Mouse (Mus musculus): Measurements from ENCODE around the gene Sectm1b. TPM values are rescaled to one million over a fixed set of nuclear protein-coding genes. Genes with fewer than 3 reads are reported as not detected.
A peak's percentile ranks its signal among the peaks of the same experiment; 100 is the strongest.

The Sectm1b gene
- polyA plus RNA-seq, 1 experiment from 2014 or later, result 166 TPM

DNA sequence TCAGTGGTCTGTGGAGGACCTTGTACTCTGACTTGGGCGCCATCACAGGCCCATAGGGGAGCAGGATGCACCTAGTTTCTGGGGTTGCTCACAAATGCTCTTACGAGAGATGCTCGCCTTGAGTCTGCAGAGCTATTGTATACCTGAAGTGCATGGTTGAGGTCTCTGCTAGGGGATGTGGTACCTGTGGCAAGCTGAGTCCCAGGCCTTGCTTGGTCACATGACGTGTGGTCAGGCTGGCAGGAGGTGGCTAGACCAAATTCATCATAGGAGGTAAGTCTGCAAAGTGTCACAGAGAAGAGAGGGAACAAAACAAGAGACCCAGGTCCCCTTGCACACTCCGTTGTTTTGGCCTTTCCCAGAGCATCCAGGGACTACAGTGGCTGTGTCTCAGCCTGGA lies 43.9 kb downstream of the Sectm1b start:
- no peaks in the 10 kb centered on the region for H3K27me3 ChIP-seq (replicated peaks; ENCODE audit: control insufficient read depth, insufficient read depth, low read length)
- H3K27ac ChIP-seq (ENCODE audit: low read depth, low read length), result no peak overlapping the region
- H3K4me1 ChIP-seq (replicated peaks; ENCODE audit: control insufficient read depth, insufficient read depth, low read length), result 0 out of 2 replicates have a peak, but pooled peaks cover 4% of the 10 kb centered on the region
- no peak for ATAC-seq
- 91% methylated on average over 5 of the region's 5 CpGs for WGBS
- TF ChIP-seq CTCF (IDR thresholded peaks at IDR 0.05; ENCODE audit: low read depth), result no peak
- no peak overlapping the region for H3K4me3 ChIP-seq (ENCODE audit: low read depth, low read length)
- no peaks in the 10 kb centered on the region for H3K36me3 ChIP-seq (ENCODE audit: control insufficient read depth, insufficient read depth)
- H3K4me2 ChIP-seq (replicated peaks; ENCODE audit: low read depth), result no peak overlapping the region
- H3K9ac ChIP-seq (ENCODE audit: low read depth, low read length), result no peak overlapping the region
- H3K9me3 ChIP-seq (ENCODE audit: control insufficient read depth), result no peaks in the 10 kb centered on the region

GRCm38 (mm10) chr11:121017703-121018102 lies 45.7 kb downstream of the Sectm1b start:
- no peaks in the 10 kb centered on the region for H3K36me3 ChIP-seq (ENCODE audit: control insufficient read depth, insufficient read depth)
- no peaks in the 10 kb centered on the region for H3K9me3 ChIP-seq (ENCODE audit: control insufficient read depth)
- no peaks in the 10 kb centered on the region for H3K27me3 ChIP-seq (replicated peaks; ENCODE audit: control insufficient read depth, insufficient read depth, low read length)
- no peak overlapping the region for H3K4me3 ChIP-seq (ENCODE audit: low read depth, low read length)
- no peak overlapping the region for H3K27ac ChIP-seq (ENCODE audit: low read depth, low read length)
- ATAC-seq, result peak; percentile 31; the same call in 1 of the 2 replicates
- H3K4me2 ChIP-seq (replicated peaks; ENCODE audit: low read depth), result no peak overlapping the region
- H3K4me1 ChIP-seq (replicated peaks; ENCODE audit: control insufficient read depth, insufficient read depth, low read length), result 0 out of 2 replicates have a peak, but pooled peaks cover 4% of the 10 kb centered on the region
- TF ChIP-seq CTCF (IDR thresholded peaks at IDR 0.05; ENCODE audit: low read depth), result peak; percentile 92
- no peak overlapping the region for H3K9ac ChIP-seq (ENCODE audit: low read depth, low read length)
- 49% methylated on average over 3 of the region's 3 CpGs for WGBS

- WGBS, result 50% methylated on average over 6 of the region's 6 CpGs
- Histone ChIP-seq H3K9ac (ENCODE audit: low read depth, low read length) (no peak overlapping the region), H3K36me3 (ENCODE audit: control insufficient read depth, insufficient read depth) (no peaks in the 10 kb centered on the region), H3K27me3 (replicated peaks; ENCODE audit: control insufficient read depth, insufficient read depth, low read length) (no peaks in the 10 kb centered on the region), H3K4me3 (ENCODE audit: low read depth, low read length) (no peak overlapping the region), H3K27ac (ENCODE audit: low read depth, low read length) (no peak overlapping the region), H3K4me2 (replicated peaks; ENCODE audit: low read depth) (peak overlapping the region; percentile 55; the same call in 1 of the 2 replicates), H3K9me3 (ENCODE audit: control insufficient read depth) (no peaks in the 10 kb centered on the region), H3K4me1 (replicated peaks; ENCODE audit: control insufficient read depth, insufficient read depth, low read length) (0 out of 2 replicates have a peak, but pooled peaks cover 4% of the 10 kb centered on the region)
- no peak for TF ChIP-seq CTCF (IDR thresholded peaks at IDR 0.05; ENCODE audit: low read depth)
- no peak for ATAC-seq
Observed at GRCm38 (mm10) chr11:121015472-121015871, 47.9 kb downstream of the Sectm1b start.

GRCm38 (mm10) chr11:121014896-121015300 lies 48.5 kb downstream of the Sectm1b start:
- Histone ChIP-seq H3K4me3 (ENCODE audit: low read depth, low read length) (peak overlapping the region; percentile 14; the same call in 1 of the 2 replicates), H3K9ac (ENCODE audit: low read depth, low read length) (no peak overlapping the region)

DNA sequence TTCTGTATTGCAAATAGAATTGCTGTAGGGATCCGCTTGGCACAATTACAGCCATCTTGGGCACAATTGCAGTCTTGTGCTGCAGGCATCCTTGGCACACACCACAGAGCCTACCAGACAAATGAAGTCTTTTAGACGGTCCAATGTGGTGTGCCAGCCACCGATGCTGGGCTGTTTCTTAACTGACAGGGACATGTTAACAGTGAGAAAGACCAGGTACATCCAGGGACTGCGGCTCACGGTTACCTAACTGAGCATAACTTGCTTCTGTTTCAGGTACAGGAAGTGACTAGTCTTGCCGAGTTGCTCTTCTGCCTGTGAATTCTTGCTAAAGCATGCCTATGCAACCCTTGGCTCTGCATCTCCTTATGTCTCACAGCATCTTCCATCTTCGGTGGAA lies 49.7 kb downstream of the Sectm1b start:
- 81% methylated on average over 7 of the region's 7 CpGs for WGBS
- no peak for TF ChIP-seq CTCF (IDR thresholded peaks at IDR 0.05; ENCODE audit: low read depth)
- H3K4me3 ChIP-seq (ENCODE audit: low read depth, low read length), result no peak overlapping the region
- no peak for ATAC-seq
- 0 out of 2 replicates have a peak, but pooled peaks cover 4% of the 10 kb centered on the region for H3K4me1 ChIP-seq (replicated peaks; ENCODE audit: control insufficient read depth, insufficient read depth, low read length)
- H3K4me2 ChIP-seq (replicated peaks; ENCODE audit: low read depth), result no peak overlapping the region
- H3K36me3 ChIP-seq (ENCODE audit: control insufficient read depth, insufficient read depth), result no peaks in the 10 kb centered on the region
- no peak overlapping the region for H3K27ac ChIP-seq (ENCODE audit: low read depth, low read length)
- no peak overlapping the region for H3K9ac ChIP-seq (ENCODE audit: low read depth, low read length)
- no peaks in the 10 kb centered on the region for H3K9me3 ChIP-seq (ENCODE audit: control insufficient read depth)
- H3K27me3 ChIP-seq (replicated peaks; ENCODE audit: control insufficient read depth, insufficient read depth, low read length), result no peaks in the 10 kb centered on the region

More at GRCm38 (mm10) chr11:121014896-121015300, 48.5 kb downstream of the Sectm1b start:
- TF ChIP-seq CTCF (IDR thresholded peaks at IDR 0.05; ENCODE audit: low read depth), result peak; percentile 46
- no peaks in the 10 kb centered on the region for H3K27me3 ChIP-seq (replicated peaks; ENCODE audit: control insufficient read depth, insufficient read depth, low read length)
- WGBS, result 34% methylated on average over 19 of the region's 19 CpGs
- no peaks in the 10 kb centered on the region for H3K9me3 ChIP-seq (ENCODE audit: control insufficient read depth)
- peak; percentile 11; the same call in 1 of the 2 replicates for ATAC-seq
- H3K27ac ChIP-seq (ENCODE audit: low read depth, low read length), result no peak overlapping the region
- H3K36me3 ChIP-seq (ENCODE audit: control insufficient read depth, insufficient read depth), result no peaks in the 10 kb centered on the region
- peak overlapping the region; percentile 55 for H3K4me2 ChIP-seq (replicated peaks; ENCODE audit: low read depth)
- H3K4me1 ChIP-seq (replicated peaks; ENCODE audit: control insufficient read depth, insufficient read depth, low read length), result 0 out of 2 replicates have a peak, but pooled peaks cover 4% of the 10 kb centered on the region

DNA sequence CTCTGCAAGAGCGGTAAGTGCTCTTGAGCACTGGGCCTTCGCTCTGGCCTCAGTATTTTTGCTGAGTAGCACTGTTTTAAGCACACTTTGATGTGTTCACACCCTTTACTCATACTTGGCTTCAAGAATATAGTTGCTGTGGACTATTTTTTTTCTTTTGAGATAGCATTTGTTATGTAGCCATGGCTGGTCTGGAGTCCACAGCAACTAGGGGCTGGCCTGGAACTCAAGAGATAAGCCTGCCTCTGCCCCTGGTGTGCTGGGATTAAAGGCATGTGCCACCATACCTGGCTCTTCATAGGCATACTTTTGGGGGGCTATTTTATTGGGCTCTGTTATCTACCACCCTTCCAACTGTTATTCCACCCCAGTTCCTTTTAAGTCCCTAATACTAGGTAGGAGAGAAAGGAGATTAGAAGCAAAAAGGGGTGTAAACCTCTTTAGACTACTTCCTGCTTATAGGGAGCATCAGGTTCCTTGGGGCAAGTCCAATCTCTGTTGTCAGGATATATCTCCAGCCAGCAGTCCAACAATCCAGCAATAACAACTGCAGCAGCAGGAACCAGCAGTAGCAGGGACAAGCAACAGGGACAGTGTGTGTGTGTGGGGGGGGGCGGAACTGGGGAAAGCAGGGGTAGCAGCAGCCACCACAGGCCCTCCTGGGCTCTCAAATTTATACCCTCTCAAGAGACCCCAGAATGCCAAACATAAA lies 53.2 kb downstream of the Sectm1b start:
- 86% methylated on average over 3 of the region's 3 CpGs for WGBS
- Histone ChIP-seq H3K9me3 (ENCODE audit: control insufficient read depth) (no peaks in the 10 kb centered on the region), H3K36me3 (ENCODE audit: control insufficient read depth, insufficient read depth) (no peaks in the 10 kb centered on the region), H3K4me1 (replicated peaks; ENCODE audit: control insufficient read depth, insufficient read depth, low read length) (0 out of 2 replicates have a peak, but pooled peaks cover 4% of the 10 kb centered on the region), H3K4me3 (ENCODE audit: low read depth, low read length) (no peak overlapping the region), H3K27ac (ENCODE audit: low read depth, low read length) (no peak overlapping the region), H3K9ac (ENCODE audit: low read depth, low read length) (no peak overlapping the region), H3K27me3 (replicated peaks; ENCODE audit: control insufficient read depth, insufficient read depth, low read length) (no peaks in the 10 kb centered on the region), H3K4me2 (replicated peaks; ENCODE audit: low read depth) (no peak overlapping the region)
- no peak for TF ChIP-seq CTCF (IDR thresholded peaks at IDR 0.05; ENCODE audit: low read depth)
- ATAC-seq, result peak; percentile 48; the same call in 1 of the 2 replicates

Measured in intestine, postnatal 0 days (tissue).